Mouse (Mus musculus) hematopoietic stem cell, adult 5-6 weeks (primary cell): ENCODE results near the gene Dnaic2. TPM values are rescaled to one million over a fixed set of nuclear protein-coding genes. Genes with fewer than 3 reads are reported as not detected.

Experiments used
- ATAC-seq, 2 experiments: fragments of 125-278 bp in 1 of 2; replicated peaks in 1 of 2; 2 replicates each; pipeline ENCODE4 v1.8.0; 2016 to 2017; ENCODE audit warnings: inconsistent platforms in 2 of 2, mild to moderate bottlenecking in 2 of 2, moderate number of reproducible peaks in 2 of 2, low read depth in 1 of 2, moderate TSS enrichment in 1 of 2; ENCODE audit not compliant: low FRiP score in 2 of 2, poor library complexity in 2 of 2, severe bottlenecking in 2 of 2, insufficient read depth in 1 of 2, low TSS enrichment in 1 of 2
- total RNA-seq: library from RNA; stranded (forward); fragments of 172-1452, 232-1000 nt; gene quantifications from 2 replicates; pipeline ENCODE4 v1.2.3, GENCODE M21; 2017

The Dnaic2 gene
- total RNA-seq, 1 experiment from 2014 or later, result not detected

DNA sequence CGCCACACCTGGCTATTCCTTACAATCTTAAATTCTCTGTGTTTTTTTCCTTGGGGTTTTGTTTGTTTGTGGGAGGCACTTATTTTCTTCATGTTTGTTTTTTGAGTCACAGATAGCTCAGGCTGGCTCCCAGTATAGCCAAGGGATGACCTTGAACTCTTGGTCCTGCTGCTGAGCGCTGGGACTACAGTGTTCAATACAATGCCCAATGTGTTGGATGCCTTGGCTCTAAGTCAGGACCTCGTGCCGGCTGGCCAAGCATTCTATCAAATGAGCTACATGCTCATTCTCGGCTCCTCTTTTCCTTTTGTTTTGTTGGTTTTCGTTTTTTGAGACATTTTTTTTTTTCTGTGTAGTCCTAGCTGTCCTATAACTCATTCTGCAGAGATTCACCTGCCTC lies 33.8 kb upstream of the Dnaic2 start:
- no peak for ATAC-seq

DNA sequence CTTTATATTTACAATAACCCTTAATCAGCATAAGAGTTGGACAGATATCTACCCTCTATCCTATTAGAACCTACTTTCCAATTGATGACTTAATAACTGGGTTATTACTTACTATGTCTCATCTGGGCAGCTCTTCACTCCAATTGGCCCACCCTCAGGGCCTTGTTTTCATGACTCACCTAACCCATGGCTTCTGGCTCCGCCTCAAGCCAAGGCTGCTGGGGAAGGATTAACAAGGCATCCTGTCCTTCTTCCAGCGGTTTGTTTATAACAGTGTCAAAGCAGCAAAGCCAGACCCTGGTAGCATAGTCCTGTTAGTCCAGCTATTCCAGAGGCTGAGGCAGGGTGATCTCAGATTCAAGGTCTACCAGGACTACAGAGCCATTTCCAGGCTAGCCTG lies 32.8 kb upstream of the Dnaic2 start:
- ATAC-seq, result no peak

DNA sequence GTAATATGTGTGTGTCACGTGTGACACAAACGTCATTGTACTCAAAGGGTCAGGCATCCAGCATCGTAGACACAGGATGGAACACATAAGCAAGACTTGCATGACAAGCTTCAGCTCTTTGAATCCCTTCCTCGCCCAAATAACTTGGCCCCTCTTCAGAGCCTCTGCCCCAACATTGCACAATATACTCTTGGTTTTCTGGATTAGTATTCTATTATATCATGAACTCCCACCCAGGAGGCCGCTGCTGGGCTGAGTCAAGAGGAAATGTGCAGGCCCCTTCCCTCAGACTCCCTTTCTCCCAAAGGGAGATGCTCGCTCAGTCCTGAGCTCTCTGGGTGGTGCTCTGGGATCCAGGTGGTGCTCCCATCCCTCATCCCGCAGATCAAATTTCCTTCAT lies 28.7 kb upstream of the Dnaic2 start:
- ATAC-seq, result no peak

DNA sequence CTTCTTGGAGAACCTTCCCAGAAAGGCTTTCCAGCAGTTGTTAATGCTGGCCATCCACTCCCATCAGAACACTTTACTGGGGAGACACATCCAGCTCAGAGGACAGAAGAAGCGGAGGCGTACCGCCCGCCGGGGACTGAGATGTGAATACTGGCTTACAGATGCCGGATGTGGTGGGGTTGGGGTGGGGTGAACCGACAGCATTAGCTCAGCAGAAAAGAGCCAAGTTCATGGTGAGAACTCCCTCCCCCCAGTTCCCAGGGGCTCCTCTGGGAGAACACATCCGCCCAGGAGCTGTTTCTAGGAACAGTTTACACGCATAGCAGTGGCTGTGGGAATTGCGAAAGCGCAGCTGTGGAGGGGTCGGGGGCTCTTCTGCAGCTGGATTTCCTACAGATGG lies 27.7 kb upstream of the Dnaic2 start:
- no peak; a peak in 2 of 4 replicates for ATAC-seq

DNA sequence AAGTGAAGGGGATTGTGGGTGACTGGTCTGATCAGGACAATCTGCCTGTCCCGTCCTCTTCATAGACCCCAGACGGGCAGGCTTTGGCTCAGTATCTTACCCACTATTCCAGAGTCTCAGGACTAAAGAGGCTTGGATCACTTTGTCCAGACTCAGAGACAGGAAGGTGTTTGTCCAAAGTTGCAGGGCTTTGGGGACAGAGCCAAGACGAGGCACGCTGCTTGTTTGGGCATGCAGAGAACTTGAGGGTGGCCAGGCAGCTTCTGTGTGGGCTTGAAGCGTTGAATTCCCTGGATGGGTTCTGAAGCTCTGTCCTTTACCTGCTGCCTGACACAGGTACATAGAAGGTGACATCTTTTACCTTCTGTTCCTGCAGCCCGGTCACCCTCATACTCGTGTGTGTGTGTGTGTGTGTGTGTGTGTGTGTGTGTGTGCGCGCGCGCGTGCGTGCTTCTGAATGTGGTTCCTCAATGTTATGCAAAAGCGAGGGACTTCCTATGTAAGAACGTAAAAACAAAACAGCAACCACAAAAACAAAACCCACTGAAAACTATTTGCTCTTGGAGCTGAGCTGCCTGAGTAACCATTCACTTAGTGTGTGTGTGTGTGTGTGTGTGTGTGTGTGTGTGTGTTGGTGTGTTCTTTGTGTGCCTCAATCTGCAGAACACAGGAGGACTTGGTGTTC lies 24.8 kb upstream of the Dnaic2 start:
- peak; percentile 29 to 37; a peak in 2 of 4 replicates for ATAC-seq

DNA sequence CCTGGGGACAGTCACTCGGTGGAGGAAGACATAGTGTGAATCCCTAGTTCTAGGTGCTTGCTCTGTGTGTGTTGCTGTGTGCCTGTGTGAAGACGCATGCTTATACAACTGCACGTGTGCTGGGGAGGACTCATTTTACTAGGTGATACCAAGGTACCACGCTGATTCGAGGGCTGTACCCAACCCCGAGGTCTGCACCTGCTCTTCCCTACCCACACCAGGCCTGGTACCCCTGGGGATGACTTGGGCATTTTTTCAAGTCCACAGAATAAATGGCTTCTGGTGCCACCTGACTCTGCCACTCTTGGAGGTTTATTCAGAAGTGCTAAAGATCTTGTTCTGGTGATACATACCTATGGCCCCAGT lies 24.2 kb upstream of the Dnaic2 start:
- ATAC-seq, result 0 out of 4 replicates have a peak, but pooled peaks of 1 of the 2 experiments have one; percentile 24

DNA sequence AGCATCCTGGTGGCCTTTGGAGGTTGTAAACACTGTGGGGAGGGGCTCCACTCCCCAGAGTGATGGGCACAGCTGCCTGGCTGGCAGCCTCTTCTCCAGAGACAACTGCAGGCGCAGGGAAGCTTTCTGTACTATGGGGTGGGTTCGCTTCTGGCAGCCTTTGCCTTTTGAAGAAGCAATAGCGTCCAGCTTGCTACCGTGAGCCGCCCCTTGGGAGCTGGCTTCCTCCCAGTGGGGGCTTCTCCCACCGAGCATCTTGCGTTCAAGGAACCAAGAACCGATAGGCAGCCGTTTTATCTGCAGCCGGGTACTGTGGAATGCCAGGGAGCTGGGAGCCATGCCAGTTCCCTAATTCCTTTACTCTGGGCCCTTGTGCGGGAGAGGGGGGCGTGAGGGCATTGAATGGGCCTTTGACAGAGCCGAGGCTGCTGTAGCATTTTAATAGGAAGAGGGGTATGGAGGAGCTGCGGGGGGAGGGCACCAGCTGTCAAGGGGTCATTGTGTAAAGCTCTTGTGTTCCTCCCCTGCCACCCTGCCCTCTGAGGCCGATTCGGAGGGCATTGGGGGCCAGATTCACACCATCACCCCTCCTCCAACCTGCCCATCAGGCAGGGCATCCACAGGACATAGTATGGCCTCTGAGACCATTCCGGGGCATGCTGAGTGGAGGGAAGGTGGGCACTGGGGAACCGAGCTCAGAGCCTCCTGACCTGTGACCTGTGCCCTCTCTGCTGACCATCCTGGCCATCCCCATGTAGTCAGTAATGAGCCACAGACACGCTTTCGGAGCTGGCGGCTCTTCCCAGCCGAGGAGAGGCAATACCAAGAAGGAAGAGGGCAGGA lies 22.9 kb upstream of the Dnaic2 start:
- ATAC-seq, result no peak

DNA sequence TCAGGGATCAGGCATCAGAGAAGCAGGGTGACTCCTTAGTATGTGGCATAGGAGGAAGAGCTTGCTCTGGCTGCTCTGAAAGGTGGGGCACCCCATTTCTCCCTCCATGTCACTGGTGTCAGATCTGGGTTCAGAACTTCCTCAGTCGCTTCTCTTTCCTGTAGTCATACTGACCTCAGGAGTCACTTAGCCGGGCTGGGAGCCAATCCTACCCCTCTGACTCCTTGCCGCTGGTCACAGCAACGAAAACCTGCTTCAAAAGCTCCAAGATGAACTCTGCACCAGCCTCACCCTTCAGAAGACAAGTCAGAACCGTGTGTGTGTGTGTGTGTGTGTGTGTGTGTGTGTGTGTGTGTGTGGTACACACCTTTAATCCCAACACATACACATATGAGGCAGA lies 20.9 kb upstream of the Dnaic2 start:
- ATAC-seq, result no peak; a peak in 1 of 4 replicates

DNA sequence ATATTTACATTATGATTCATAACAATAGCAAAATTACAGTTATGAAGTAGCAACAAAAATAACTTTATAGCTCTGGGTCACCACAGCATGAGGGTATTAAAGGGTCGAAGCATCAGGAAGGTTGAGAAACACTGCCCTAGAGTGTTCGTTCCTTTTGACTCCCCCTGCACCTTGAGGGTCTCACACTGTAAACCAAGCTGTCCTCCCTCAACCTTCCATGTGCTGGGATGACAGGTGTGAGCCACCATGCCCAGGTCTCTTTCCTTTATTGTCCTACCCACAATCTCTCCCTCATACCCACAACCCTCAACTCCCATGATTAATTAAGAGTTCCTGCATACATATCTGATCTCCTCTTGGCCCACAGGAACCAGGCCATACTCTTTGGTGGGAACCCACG lies 15.8 kb upstream of the Dnaic2 start:
- ATAC-seq, result no peak

DNA sequence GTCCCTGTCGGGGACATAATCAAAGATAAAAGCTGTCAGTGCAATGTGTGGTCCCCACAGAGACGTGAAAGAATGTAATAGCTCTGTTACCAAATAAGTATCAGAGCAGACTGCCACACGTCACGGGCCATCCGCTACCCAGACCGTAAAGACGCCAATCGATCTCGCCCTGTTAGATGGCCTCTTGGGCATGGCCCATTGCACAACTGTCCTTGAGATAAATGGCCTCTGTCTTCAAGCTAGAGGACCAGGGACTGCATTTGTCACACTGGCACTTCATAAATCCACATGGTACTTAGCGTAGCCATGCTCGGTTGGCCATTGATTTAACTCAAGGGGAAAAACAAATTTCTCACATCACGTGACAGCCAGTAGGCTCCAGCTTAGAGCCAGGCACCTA lies 15.3 kb upstream of the Dnaic2 start:
- no peak for ATAC-seq

DNA sequence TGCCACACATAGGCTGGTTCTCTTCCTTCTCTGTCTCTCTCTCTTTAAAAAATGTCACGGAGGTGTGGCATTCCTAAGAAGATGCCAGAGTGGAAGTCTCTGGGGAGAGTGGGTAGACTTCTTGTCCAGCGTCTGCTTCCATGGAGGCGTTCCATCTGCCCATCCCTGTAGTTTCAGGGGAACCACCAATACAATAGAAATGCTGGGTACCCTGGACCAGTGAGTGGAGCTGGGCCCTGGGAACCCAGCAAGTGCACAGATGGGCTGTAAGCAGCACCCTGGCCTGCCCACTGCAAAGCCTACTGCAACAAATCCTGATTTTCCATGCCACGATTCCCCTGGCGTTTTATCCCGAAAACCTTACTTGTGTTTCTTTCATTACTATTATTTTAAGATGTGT lies 12.7 kb upstream of the Dnaic2 start:
- no peak for ATAC-seq

DNA sequence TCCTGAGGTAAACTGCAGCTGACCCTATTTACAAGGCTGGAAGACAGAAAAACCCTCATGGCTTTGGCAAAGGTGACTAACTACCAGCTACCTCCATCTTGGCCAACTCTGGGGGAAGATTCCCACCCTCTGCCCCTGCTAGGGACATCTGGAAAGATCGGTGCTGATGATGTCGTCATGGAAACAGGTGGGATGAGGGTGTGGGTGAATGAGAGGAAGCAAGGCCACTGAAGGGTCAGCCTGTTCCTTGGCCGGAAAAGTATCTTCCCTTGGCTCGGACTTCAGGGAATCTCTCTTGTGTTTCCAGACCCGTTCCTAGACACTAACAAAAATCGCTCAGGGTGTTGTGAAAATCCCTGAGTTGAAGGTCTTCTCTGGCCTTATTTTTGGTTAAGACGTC lies 11.7 kb upstream of the Dnaic2 start:
- ATAC-seq, result no peak

DNA sequence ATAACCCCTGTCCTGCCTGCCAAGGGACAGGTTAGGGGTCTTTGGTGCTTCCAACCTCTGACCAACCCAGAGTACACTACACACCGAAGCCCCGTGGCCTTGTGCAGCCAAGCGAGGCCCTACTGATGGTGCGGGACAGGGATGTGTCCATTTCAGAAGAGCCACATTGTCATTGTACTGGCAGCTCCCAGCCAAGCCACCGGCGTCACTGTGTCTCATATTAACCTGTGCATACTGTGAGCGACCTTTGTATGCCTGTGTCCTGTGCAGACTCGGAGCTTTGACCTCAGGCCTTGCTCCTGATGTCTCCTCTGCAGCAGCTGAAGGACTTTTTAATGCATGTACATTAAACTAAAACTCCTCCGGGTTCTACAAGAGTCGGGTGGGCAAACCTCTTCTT lies 6.7 kb upstream of the Dnaic2 start:
- ATAC-seq, result no peak

DNA sequence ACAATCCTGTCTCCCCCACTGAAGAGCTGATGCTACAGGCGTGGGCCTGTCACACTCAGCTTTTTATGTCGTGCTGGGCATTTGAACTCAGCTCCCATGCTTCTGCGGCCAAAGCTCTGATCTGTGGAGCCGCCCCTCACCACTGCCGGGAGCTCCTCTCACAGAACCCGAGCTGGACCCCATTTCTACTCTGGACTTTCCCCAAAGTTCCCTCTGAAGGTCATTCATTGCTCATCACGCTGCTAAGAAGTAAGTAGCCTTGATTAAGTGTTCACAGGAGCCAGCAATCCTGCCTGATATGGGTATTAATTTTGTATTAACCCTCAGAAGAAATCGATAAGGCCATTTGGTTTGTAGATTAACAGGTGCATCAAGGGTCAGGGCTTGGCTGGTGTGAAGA lies 4.8 kb upstream of the Dnaic2 start:
- ATAC-seq, result no peak

DNA sequence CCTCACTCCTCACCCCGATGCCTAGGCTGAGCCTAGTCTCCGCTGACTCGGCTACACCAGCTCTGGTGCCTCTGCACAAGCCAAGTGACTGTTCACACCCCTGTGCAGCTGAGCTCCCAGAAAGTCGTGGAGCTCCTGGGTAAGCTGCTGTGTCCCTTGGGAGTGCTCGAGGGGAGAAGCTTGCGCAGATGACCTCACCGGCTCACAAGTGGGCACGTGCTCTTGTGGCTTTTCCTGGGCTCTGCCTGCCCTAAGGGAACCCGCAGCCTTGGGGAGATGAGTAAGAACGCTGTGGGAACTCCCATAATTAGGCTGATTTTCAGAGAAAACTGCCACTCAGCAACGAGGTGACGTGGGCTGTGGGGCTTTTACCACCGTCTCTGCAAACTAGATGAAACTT lies 4.2 kb upstream of the Dnaic2 start:
- ATAC-seq, result no peak

DNA sequence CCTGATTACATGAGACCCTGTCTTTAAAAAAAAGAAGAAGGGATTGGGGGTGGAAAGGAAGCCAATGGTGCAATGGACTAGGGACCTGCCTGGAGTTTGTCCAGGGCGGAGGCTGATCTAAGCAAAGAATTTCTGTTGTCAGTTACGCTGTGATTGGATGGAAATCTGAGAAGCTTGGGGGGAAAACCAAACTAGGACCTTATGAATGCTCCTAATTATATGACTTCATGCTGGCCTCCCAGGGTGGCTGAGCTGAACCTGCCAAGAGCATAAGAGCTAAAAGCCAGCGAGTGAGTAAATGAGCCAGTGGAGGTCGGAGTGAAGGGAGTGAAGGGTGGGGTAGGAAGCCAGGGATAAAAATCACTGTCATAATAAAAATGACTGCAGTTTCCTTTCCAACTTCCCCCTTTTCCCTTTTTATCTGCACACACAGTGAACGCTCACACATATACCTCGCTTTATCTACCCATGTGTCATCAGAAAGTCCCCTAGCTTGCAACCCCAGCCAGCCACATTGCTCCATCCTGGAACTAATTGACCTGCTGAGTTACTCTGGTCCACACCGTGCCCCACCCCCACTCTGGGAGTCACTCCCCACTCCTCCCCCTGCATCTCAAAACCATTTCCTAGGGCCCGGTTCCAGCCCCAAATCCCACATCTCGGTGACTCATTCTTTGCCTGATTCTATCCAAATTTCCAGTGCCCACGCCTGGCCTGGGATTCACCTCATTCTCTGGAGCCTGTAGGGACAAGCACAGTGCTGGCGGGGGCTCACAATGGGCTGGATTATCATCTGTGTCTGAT lies 2.2 kb upstream of the Dnaic2 start:
- ATAC-seq, result no peak

DNA sequence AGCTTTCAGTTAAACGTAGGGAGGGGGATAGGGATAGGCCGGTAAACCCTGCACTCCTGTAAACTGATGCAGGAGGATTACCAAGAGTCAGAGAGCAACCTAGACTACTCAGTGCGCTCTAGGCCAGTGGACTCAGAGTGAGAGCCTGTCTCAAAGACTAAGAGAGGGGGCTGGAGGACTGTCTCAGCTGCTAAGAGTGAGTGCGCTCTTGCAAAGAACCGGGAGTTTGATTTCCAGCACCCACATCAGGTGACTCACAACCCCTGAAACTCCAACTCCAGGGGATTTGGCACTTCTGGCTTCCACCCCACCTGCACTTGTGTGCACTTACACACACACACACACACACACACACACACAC lies 598 bp downstream of the Dnaic2 start:
- no peak for ATAC-seq

DNA sequence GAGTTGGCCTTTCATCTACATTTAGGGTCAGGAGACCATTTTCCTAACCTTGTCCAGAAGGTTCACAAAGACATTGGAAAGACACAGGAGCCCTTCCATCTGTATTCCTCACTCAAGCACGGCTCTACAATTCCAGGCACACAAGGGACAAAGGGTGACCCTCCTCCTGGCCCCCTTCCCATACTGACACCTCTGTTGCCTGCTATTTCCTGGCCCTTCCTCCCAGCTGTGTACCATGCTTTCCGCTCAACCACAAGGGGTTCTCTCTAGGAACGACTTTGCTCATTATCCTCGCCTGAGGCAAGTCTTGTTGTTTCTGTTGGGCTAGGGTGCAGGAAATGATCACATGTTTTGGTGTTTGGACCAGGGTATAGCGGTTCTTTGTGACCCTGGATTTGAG lies 1.1 kb downstream of the Dnaic2 start:
- no peak for ATAC-seq
